Mouse (Mus musculus) myocyte (in vitro differentiated cells): ENCODE results near the gene Synpo2.

ENCODE experiments used
- CEBPB ChIP-seq: IDR thresholded peaks from 2 replicates; pipeline ENCODE4 v1.6.1; 2011; ENCODE audit warnings: mild to moderate bottlenecking, moderate library complexity; ENCODE audit not compliant: poor library complexity, insufficient read depth, severe bottlenecking
- E2F4 ChIP-seq: IDR thresholded peaks from one replicate; pipeline ENCODE4 v1.6.1; 2011; ENCODE audit warnings: mild to moderate bottlenecking, control low read depth, moderate library complexity; ENCODE audit not compliant: insufficient read depth
- MAX ChIP-seq: IDR thresholded peaks from one replicate; pipeline ENCODE4 v1.6.1; 2011; ENCODE audit warnings: low read depth, mild to moderate bottlenecking, control low read depth
- MYOG ChIP-seq, 3 experiments: IDR thresholded peaks; one replicate each; pipeline ENCODE4 v1.6.1; 2011; ENCODE audit warnings: control low read depth in 2 of 3, low read depth in 2 of 3, mild to moderate bottlenecking in 2 of 3; ENCODE audit not compliant: insufficient read length in 2 of 3, control insufficient read depth in 1 of 3, insufficient read depth in 1 of 3
- POLR2A ChIP-seq: IDR thresholded peaks from one replicate; pipeline ENCODE4 v1.6.1; 2011; ENCODE audit warnings: low read depth, mild to moderate bottlenecking, control low read depth, moderate library complexity; ENCODE audit not compliant: insufficient read length
- POLR2AphosphoS2 ChIP-seq: IDR thresholded peaks from one replicate; pipeline ENCODE4 v1.6.1; 2011; ENCODE audit warnings: low read depth, control low read depth; ENCODE audit not compliant: insufficient read length
- REST ChIP-seq: IDR thresholded peaks from one replicate; pipeline ENCODE4 v1.6.1; 2011; ENCODE audit warnings: mild to moderate bottlenecking, control low read depth, moderate library complexity; ENCODE audit not compliant: insufficient read depth, insufficient read length
- SRF ChIP-seq: IDR thresholded peaks from one replicate; pipeline ENCODE4 v1.6.1; 2011; ENCODE audit warnings: low read depth; ENCODE audit not compliant: control insufficient read depth, insufficient read length
- TCF12 ChIP-seq: IDR thresholded peaks from one replicate; pipeline ENCODE4 v1.6.1; 2011; ENCODE audit warnings: mild to moderate bottlenecking, control low read depth; ENCODE audit not compliant: poor library complexity, insufficient read depth, severe bottlenecking
- TCF3 ChIP-seq: IDR thresholded peaks from one replicate; pipeline ENCODE4 v1.6.1; 2011; ENCODE audit warnings: low read depth, control low read depth; ENCODE audit not compliant: insufficient read length
- USF1 ChIP-seq: IDR thresholded peaks from one replicate; pipeline ENCODE4 v1.6.1; 2011; ENCODE audit warnings: low read depth, mild to moderate bottlenecking, control low read depth, moderate library complexity

- TF ChIP-seq POLR2A (no peak), CEBPB (no peak), TCF12 (no peak), SRF (no peak), USF1 (no peak), MAX (no peak), POLR2AphosphoS2 (no peak), E2F4 (no peak), MYOG (IDR thresholded peaks at IDR 0.05; ENCODE audit: control insufficient read depth in 1 of 3, insufficient read depth in 1 of 3, insufficient read length in 2 of 3, low read depth in 2 of 3) (no peak), REST (no peak), TCF3 (no peak)
Observed at GRCm38 (mm10) chr3:123111071-123111711, 124.8 kb downstream of the Synpo2 start.
